Mouse (Mus musculus) stomach, embryonic 14.5 days (tissue): ENCODE results near the gene Ift20. TPM values are rescaled to one million over a fixed set of nuclear protein-coding genes. Genes with fewer than 3 reads are reported as not detected.
A peak's percentile ranks its signal among the peaks of the same experiment; 100 is the strongest.

Experiments used
- ATAC-seq: fragments of 200-750 bp; cut with Nextera tagmentation; 2 replicates; pipeline ENCODE4 v1.8.0; 2017; ENCODE audit warnings: low read depth, moderate TSS enrichment; ENCODE audit not compliant: insufficient number of reproducible peaks, insufficient read depth, low FRiP score
- H3K27ac ChIP-seq: fragments of 300-500 bp; sonication (generic); 2 replicates; pipeline ENCODE4 v1.5.1; 2014; ENCODE audit warnings: mild to moderate bottlenecking, low read length, moderate library complexity, mixed read lengths
- H3K27me3 ChIP-seq: fragments of 300-500 bp; sonication (generic); 2 replicates; pipeline ENCODE4 v1.6.1; 2014; ENCODE audit warnings: low read length, control low read depth, mixed read lengths; ENCODE audit not compliant: control insufficient read depth, insufficient read depth
- H3K36me3 ChIP-seq: fragments of 300-500 bp; sonication (generic); 2 replicates; pipeline ENCODE4 v1.6.1; 2014; ENCODE audit warnings: mild to moderate bottlenecking, control low read depth, low read length, moderate library complexity, mixed read lengths; ENCODE audit not compliant: control insufficient read depth, insufficient read depth
- H3K4me1 ChIP-seq: fragments of 300-500 bp; sonication (generic); 2 replicates; pipeline ENCODE4 v1.6.1; 2014; ENCODE audit warnings: low read length, control low read depth, mixed read lengths; ENCODE audit not compliant: control insufficient read depth, insufficient read depth
- H3K4me2 ChIP-seq: fragments of 300-500 bp; sonication (generic); replicated peaks from 2 replicates; pipeline ENCODE4 v1.6.1; 2014; ENCODE audit warnings: low read depth, low read length, control low read depth
- H3K4me3 ChIP-seq: fragments of 300-500 bp; sonication (generic); 2 replicates; pipeline ENCODE4 v1.5.1; 2014; ENCODE audit warnings: low read depth, low read length, control low read depth
- H3K9ac ChIP-seq: fragments of 300-500 bp; sonication (generic); replicated peaks from 2 replicates; pipeline ENCODE4 v1.6.1; 2014; ENCODE audit warnings: low read depth, mild to moderate bottlenecking, control low read depth, low read length, moderate library complexity, mixed read lengths
- H3K9me3 ChIP-seq: fragments of 300-500 bp; sonication (generic); 2 replicates; pipeline ENCODE4 v1.6.1; 2016; ENCODE audit warnings: low read depth, low read length, control low read depth; ENCODE audit not compliant: control insufficient read depth
- WGBS: fragments of 180-500 bp; shearing (Covaris S2); extraction: QIAGEN DNeasy Blood & Tissue Kit; methylation state at CpG from one replicate; pipeline ENCODE4 v1.1.7; 2014; 5-methylcytosine and 5-hydroxymethylcytosine counted together
- polyA plus RNA-seq: library from polyadenylated mRNA; unstranded; fragments of >200 nt; fragmentation: Nextera tagmentation; extraction: Ambion mirVana; gene quantifications from 2 replicates; pipeline ENCODE4 v1.2.1, GENCODE M21; 2014

Gene Ift20
- polyA plus RNA-seq: 126 and 142 TPM in 2 replicates

- Histone ChIP-seq H3K4me1 (peaks cover 20% of the 10 kb centered on the region), H3K4me3 (peak within 1 kb of the TSS; percentile 66), H3K9me3 (no peaks in the 10 kb centered on the region), H3K4me2 (peak within 1 kb of the TSS; percentile 64), H3K27ac (peak within 1 kb of the TSS; percentile 90), H3K9ac (peak within 1 kb of the TSS; percentile 59), H3K36me3 (peaks cover 16% of the 10 kb centered on the region), H3K27me3 (no peaks in the 10 kb centered on the region)
- WGBS: under 1% methylated on average over 52 of the region's 52 CpGs
- ATAC-seq: peak; percentile 98
Observed at GRCm38 (mm10) chr11:78536080-78536689, at the start of gene Ift20, which contains the start of gene Tnfaip1. TSS of gene Ift20 (plus strand) at chr11:78536361. TSS of gene Tnfaip1 (minus strand) at chr11:78536332.

DNA sequence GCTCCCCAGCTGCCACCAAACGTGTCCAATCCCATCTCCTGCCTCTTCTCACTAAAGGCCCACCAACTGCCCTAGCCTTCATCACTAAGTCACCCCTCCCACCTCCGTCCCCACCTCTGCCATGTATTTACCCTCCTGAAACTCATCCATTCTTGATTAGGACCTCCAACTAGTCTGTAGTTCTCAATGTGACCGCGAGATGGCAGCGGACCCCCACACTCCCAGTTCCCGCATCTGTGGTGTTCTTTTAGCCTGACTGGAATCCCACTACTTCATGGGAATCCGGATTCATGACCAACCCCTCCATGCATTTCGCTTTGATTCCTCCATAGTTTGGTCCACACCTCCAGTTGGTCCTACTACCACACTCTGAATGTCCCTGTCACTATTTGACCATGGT is 48.0 kb upstream of the Ift20 start:
- H3K27me3 ChIP-seq: peaks cover 45% of the 10 kb centered on the region
- no peak for ATAC-seq

GRCm38 (mm10) chr11:78490781-78491241 is 45.4 kb upstream of the Ift20 start:
- no peaks in the 10 kb centered on the region for H3K36me3 ChIP-seq
- no peak for ATAC-seq
- H3K27ac ChIP-seq: no peak overlapping the region
- peak overlapping the region; percentile 35 for H3K4me2 ChIP-seq
- H3K9me3 ChIP-seq: no peaks in the 10 kb centered on the region
- H3K4me3 ChIP-seq: peak overlapping the region; percentile 19
- H3K27me3 ChIP-seq: peaks cover 48% of the 10 kb centered on the region
- H3K4me1 ChIP-seq: no peaks in the 10 kb centered on the region
- WGBS: 9% methylated on average over 48 of the region's 48 CpGs
- no peak overlapping the region for H3K9ac ChIP-seq

More for the DNA sequence above, 48.0 kb upstream of the Ift20 start:
- Histone ChIP-seq H3K9me3 (no peaks in the 10 kb centered on the region), H3K36me3 (no peaks in the 10 kb centered on the region), H3K27ac (no peak overlapping the region), H3K4me3 (no peak overlapping the region), H3K4me1 (no peaks in the 10 kb centered on the region), H3K9ac (no peak overlapping the region), H3K4me2 (no peak overlapping the region)
- 3% methylated on average over 8 of the region's 8 CpGs for WGBS

DNA sequence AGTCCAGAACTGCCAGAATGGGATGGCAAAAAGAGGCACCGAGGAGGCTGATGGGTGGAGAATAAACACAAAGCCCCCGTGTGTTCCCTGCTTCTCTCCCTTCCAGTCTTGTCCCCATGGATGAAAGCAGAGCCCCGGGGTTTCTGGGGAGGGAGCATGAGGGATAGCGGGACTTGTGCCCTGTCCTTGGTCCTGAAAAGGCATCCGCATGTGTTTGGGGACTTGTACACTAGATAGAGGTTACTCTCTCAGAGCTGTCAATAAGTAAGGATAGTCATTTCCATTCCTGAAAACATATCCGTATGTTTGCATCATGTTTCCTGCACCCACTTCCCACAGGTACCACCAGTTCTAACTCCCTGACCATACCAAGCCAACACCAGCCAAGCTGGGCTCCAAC is 40.3 kb upstream of the Ift20 start:
- WGBS: 5% methylated on average over 6 of the region's 6 CpGs
- no peak overlapping the region for H3K9ac ChIP-seq

DNA sequence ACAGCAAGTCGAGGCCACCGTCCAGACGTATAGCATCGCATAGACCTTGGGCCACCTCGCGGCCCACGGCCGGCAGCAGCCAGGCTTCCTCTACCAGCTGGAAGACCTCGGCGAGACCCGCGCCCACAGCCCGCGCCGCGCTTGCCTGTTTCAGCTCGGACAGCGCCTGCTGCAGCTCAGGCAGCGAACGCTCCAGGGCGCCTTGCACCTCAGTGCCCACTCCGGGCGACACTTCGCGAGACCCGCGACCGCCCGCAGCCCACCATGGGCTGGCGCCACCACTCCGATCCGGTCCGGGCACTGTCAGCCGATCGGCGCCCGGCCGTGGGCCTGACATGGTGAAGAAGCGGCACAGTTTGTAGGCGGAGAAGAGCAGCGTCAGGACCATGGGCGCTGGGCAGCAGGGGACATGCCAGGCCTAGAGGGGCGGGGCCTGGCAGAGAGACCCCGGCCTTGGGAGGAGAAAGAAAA is 39.1 kb upstream of the Ift20 start:
- peaks cover 13% of the 10 kb centered on the region for H3K27me3 ChIP-seq
- no peaks in the 10 kb centered on the region for H3K36me3 ChIP-seq
- H3K4me1 ChIP-seq: no peaks in the 10 kb centered on the region
- under 1% methylated on average over 43 of the region's 44 CpGs for WGBS
- H3K4me2 ChIP-seq: peak overlapping the region; percentile 96
- H3K9ac ChIP-seq: peak overlapping the region; percentile 36; the same call in 1 of the 2 replicates
- no peak overlapping the region for H3K27ac ChIP-seq
- peak; percentile 4 for ATAC-seq
- H3K4me3 ChIP-seq: peak overlapping the region; percentile 50
- H3K9me3 ChIP-seq: no peaks in the 10 kb centered on the region

More for the DNA sequence above, 40.3 kb upstream of the Ift20 start:
- H3K27me3 ChIP-seq: peaks cover 23% of the 10 kb centered on the region
- H3K4me3 ChIP-seq: no peak overlapping the region
- no peaks in the 10 kb centered on the region for H3K9me3 ChIP-seq
- no peak for ATAC-seq
- no peaks in the 10 kb centered on the region for H3K36me3 ChIP-seq
- H3K4me2 ChIP-seq: no peak overlapping the region
- H3K4me1 ChIP-seq: no peaks in the 10 kb centered on the region
- no peak overlapping the region for H3K27ac ChIP-seq

DNA sequence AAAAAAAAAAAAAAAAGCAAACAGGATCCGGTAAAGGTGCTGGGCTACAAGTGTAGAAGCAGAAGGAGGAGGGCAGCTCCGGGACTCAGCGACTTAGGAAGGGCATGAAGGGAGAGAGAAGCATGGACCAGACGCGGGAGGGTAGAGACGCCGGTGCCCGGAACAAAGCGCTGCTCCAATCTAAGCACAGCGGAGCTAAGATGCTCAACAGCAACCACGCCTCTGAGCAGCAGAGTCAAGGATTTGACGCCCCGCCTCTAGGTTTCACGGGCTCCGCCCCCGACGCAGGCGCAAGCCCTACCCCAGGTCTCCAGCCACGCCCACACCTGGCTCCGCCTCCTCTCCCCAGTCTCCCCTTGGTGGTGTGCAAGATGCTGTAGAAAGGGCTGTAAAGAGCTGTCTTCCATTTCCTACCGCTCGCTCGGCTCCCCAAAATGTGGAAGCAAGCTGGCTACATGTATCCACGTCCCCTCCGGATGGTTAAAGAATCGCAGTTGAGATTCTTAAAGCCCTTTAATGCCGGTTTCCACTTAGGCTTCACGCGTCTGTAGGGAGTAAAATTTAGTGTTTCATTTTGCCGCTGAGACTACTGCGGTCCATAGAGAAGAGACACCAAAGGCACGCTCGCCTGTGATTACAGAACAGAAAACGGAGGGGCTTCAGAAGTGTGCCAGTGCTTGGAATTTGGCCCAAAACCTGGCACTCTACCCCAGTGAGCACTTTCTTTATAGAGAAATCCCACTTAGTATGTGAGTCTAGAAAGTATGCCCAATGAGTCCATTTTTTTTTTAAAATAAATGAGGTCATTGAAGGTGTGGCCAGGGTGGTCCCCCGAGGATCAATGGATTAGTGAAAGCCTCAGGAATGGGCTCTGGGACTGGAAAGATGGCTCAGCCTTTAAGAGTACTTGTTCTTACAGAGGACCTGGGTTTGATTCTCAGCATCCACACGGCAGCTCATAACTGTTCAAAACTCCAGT is 38.3 kb upstream of the Ift20 start, which contains the start of gene Sarm1:
TSS of gene Sarm1 (minus strand) at position 211 of the 979 bp plus-strand sequence.
- peak; percentile 97 for ATAC-seq

GRCm38 (mm10) chr11:78499004-78499403 is 37.2 kb upstream of the Ift20 start, which contains the start of gene Vtn:
TSS of gene Vtn (plus strand) at chr11:78499091.
- Histone ChIP-seq H3K9me3 (no peaks in the 10 kb centered on the region), H3K36me3 (no peaks in the 10 kb centered on the region), H3K4me3 (peak within 1 kb of the TSS; percentile 50), H3K27ac (no peak within 1 kb of the TSS), H3K4me2 (peak within 1 kb of the TSS; percentile 96), H3K4me1 (no peaks in the 10 kb centered on the region), H3K27me3 (peaks cover 13% of the 10 kb centered on the region), H3K9ac (0 out of 2 replicates have a peak within 1 kb of the TSS, but pooled peaks have one; percentile 3)
- no peak for ATAC-seq
- WGBS: 48% methylated on average over 7 of the region's 7 CpGs

More for the DNA sequence above, 38.3 kb upstream of the Ift20 start, which contains the start of gene Sarm1:
- H3K27ac ChIP-seq: no peak within 1 kb of the TSS
- H3K9me3 ChIP-seq: no peaks in the 10 kb centered on the region
- no peaks in the 10 kb centered on the region for H3K36me3 ChIP-seq
- 3% methylated on average over 36 of the region's 36 CpGs for WGBS
- H3K4me3 ChIP-seq: peak within 1 kb of the TSS; percentile 50
- H3K27me3 ChIP-seq: peaks cover 13% of the 10 kb centered on the region
- no peaks in the 10 kb centered on the region for H3K4me1 ChIP-seq
- peak within 1 kb of the TSS; percentile 36; the same call in 1 of the 2 replicates for H3K9ac ChIP-seq
- peak within 1 kb of the TSS; percentile 96 for H3K4me2 ChIP-seq

- H3K4me3 ChIP-seq: no peak overlapping the region
- H3K4me2 ChIP-seq: no peak overlapping the region
- peaks cover 13% of the 10 kb centered on the region for H3K27me3 ChIP-seq
- H3K4me1 ChIP-seq: no peaks in the 10 kb centered on the region
- H3K36me3 ChIP-seq: no peaks in the 10 kb centered on the region
- H3K9me3 ChIP-seq: no peaks in the 10 kb centered on the region
- H3K27ac ChIP-seq: no peak overlapping the region
- H3K9ac ChIP-seq: no peak overlapping the region
- 36% methylated on average over 16 of the region's 16 CpGs for WGBS
- no peak for ATAC-seq
Observed at GRCm38 (mm10) chr11:78499543-78499942, 36.6 kb upstream of the Ift20 start.
